Mouse (Mus musculus): Measurements from ENCODE around the gene Gm49403. TPM values are rescaled to one million over a fixed set of nuclear protein-coding genes. Genes with fewer than 3 reads are reported as not detected.
A peak's percentile ranks its signal among the peaks of the same experiment; 100 is the strongest.
"Not testable (repeated sequence)": the region's sequence is repeated elsewhere in the genome, so short reads cannot be mapped to it uniquely, and the experiment has no call there.

The Gm49403 gene
- total and polyA plus RNA-seq, 2 experiments from 2014 or later: not detected

DNA sequence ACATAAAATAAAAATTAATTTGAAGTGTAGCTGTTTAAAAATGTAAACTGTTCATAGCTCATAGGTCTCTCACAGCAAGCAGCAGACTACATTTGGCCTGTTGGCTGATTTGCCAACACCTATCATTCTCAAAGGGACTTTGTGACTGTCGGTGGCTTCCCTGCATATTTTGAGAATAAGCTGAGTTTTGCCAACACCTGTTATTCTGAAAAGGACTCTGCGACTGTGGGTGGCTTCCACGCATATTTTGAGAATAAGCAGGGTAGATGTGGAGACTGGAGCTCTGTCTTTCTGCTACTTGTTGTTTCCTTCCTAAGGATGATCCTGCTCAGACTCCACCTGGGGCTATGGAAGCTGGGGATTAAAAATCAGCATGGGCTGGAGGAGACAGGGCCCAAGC, 30.6 kb upstream of the Gm49403 start:
- H3K9me3 ChIP-seq (ENCODE audit: low read length): no peaks in the 10 kb centered on the region
- 75% methylated on average over 3 of the region's 3 CpGs for WGBS
- no peaks in the 10 kb centered on the region for H3K27me3 ChIP-seq (ENCODE audit: insufficient read depth, low read length)
- no peak overlapping the region for H3K4me2 ChIP-seq (ENCODE audit: low read depth)
- DNase-seq: no peak
- H3K4me1 ChIP-seq (ENCODE audit: insufficient read depth): no peaks in the 10 kb centered on the region
- no peak overlapping the region for H3K27ac ChIP-seq (ENCODE audit: low read depth, low read length)
- ATAC-seq: no peak
- H3K4me3 ChIP-seq (ENCODE audit: low read depth, low read length): no peak overlapping the region
- H3K9ac ChIP-seq: no peak overlapping the region
- no peak for TF ChIP-seq CTCF (IDR thresholded peaks at IDR 0.05; ENCODE audit: low read depth)
- H3K36me3 ChIP-seq (ENCODE audit: insufficient read depth): peaks cover 12% of the 10 kb centered on the region

DNA sequence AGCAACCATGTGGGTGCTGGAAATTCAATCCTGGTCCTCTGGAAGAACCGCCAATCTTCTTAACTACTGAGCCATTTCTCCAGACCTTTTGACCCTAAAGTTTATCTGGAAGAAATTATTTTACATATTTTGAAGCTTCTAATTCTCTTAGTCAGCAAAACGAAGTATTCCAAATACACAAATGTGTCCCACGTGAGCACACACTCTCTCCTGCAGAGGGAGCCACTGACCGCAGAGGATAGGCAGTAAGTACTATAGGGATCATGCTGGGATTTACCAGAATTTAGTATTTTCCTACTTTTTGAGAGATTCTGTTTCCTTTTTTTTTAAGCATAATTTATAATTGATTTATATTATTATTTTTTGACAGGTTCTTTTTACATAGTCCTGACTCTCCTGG, 26.0 kb upstream of the Gm49403 start:
- WGBS: 43% methylated on average over 4 of the region's 4 CpGs
- Histone ChIP-seq H3K36me3 (ENCODE audit: insufficient read depth) (no peaks in the 10 kb centered on the region), H3K9ac (no peak overlapping the region), H3K4me3 (ENCODE audit: low read depth, low read length) (no peak overlapping the region), H3K4me1 (ENCODE audit: insufficient read depth) (no peaks in the 10 kb centered on the region), H3K27ac (ENCODE audit: low read depth, low read length) (no peak overlapping the region), H3K27me3 (ENCODE audit: insufficient read depth, low read length) (no peaks in the 10 kb centered on the region), H3K4me2 (ENCODE audit: low read depth) (no peak overlapping the region), H3K9me3 (ENCODE audit: low read length) (no peaks in the 10 kb centered on the region)
- DNase-seq (peak; percentile 56), ATAC-seq (no peak)
- peak; percentile 68 for TF ChIP-seq CTCF (IDR thresholded peaks at IDR 0.05; ENCODE audit: low read depth)

DNA sequence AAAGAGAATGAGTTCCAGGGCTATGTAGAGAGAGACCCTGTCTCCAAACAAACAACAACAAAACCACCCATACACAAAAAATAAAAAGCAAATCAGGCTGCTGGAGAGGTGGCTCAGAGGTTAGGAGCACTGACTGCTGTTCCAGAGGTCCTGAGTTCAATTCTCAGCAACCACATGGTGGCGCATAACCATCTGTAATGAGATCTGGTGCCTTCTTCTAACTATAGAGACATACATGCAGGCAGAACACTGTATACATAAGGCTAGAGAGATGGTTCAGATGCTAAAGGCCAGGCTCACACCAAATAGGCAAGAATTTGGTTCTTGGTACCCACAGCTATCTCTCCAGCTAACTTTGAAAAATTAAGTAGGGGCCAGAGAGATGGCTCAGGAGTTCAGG, 24.7 kb upstream of the Gm49403 start:
- no peaks in the 10 kb centered on the region for H3K9me3 ChIP-seq (ENCODE audit: low read length)
- peak; percentile 56 for TF ChIP-seq CTCF (IDR thresholded peaks at IDR 0.05; ENCODE audit: low read depth)
- H3K36me3 ChIP-seq (ENCODE audit: insufficient read depth): no peaks in the 10 kb centered on the region
- H3K4me1 ChIP-seq (ENCODE audit: insufficient read depth): no peaks in the 10 kb centered on the region
- H3K27ac ChIP-seq (ENCODE audit: low read depth, low read length): no peak overlapping the region
- DNase-seq: no peak
- no peak overlapping the region for H3K4me3 ChIP-seq (ENCODE audit: low read depth, low read length)
- ATAC-seq: no peak
- H3K4me2 ChIP-seq (ENCODE audit: low read depth): no peak overlapping the region
- H3K9ac ChIP-seq: no peak overlapping the region
- 24% methylated on average over 1 of the region's 1 CpGs for WGBS
- H3K27me3 ChIP-seq (ENCODE audit: insufficient read depth, low read length): no peaks in the 10 kb centered on the region

DNA sequence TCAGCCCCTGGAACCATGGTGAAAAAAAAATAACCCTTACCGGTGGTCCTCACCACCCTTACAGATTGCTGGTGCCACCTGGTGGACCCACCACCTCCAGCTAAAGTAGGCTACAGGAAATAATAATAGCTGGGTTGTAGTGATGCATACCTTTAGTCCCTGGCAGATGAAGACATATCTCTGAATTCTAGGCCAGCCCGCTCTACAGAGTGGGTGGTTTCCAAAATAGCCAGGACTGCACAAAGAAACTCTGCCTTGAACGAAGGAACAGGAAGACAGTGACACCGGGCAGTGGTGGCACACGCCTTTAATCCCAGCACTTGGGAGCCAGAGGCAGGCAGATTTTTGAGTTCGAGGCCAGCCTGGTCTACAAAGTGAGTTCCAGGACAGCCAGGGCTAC, 19.5 kb upstream of the Gm49403 start:
- Histone ChIP-seq H3K4me1 (ENCODE audit: insufficient read depth) (no peaks in the 10 kb centered on the region), H3K4me3 (ENCODE audit: low read depth, low read length) (no peak overlapping the region), H3K36me3 (ENCODE audit: insufficient read depth) (no peaks in the 10 kb centered on the region), H3K9me3 (ENCODE audit: low read length) (no peaks in the 10 kb centered on the region), H3K27ac (ENCODE audit: low read depth, low read length) (no peak overlapping the region), H3K9ac (no peak overlapping the region), H3K27me3 (ENCODE audit: insufficient read depth, low read length) (no peaks in the 10 kb centered on the region), H3K4me2 (ENCODE audit: low read depth) (no peak overlapping the region)
- 86% methylated on average over 6 of the region's 6 CpGs for WGBS
- ATAC-seq: no peak
- TF ChIP-seq CTCF (IDR thresholded peaks at IDR 0.05; ENCODE audit: low read depth): no peak
- no peak for DNase-seq

DNA sequence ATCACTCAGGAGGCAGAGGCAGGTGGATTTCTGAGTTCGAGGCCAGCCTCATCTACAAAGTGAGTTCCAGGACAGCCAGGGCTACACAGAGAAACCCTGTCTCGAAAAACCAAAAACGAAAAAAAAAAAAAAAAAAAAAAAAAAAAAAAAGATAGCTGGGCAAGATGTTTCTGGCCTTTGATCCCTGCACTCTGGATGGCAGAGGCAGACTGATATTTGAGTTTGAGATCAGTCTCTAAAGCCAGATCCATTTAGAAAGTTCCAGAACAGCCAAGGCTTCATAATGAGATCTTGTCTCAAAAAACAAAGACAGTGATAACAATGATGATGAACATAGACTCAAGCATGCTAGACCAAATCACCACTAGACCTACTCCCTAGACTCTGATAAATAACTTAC, 13.3 kb upstream of the Gm49403 start:
- H3K4me1 ChIP-seq (ENCODE audit: insufficient read depth); H3K4me3 ChIP-seq (ENCODE audit: low read depth, low read length); H3K27ac ChIP-seq (ENCODE audit: low read depth, low read length); DNase-seq; H3K9me3 ChIP-seq (ENCODE audit: low read length); H3K27me3 ChIP-seq (ENCODE audit: insufficient read depth, low read length); H3K9ac ChIP-seq; ATAC-seq: not testable (repeated sequence)
- H3K36me3 ChIP-seq (ENCODE audit: insufficient read depth): peaks cover 21% of the 10 kb centered on the region
- 69% methylated on average over 3 of the region's 3 CpGs for WGBS
- peak overlapping the region; percentile 92; the same call in 1 of the 2 replicates for H3K4me2 ChIP-seq (ENCODE audit: low read depth)

DNA sequence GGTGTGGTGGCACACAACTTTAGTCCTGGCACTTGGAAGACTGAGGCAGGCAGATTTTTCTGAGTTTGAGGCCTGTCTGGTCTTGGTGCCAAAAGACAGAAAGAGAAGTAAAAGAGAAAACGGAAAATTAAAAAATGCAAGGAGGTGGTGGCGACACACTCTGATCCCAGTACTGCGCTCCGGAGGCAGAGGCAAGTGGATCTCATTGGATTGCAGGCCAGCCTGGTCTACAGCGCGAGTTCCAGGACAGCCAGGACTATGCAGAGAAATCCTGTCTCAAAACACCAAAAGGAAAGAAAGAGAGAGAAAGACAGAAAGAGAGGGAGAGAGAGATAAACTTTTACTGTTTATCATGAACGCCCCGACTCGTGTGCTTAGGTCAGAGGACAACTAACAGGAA, 12.9 kb upstream of the Gm49403 start:
- ATAC-seq: peak; percentile 12; the same call in 1 of the 2 replicates
- WGBS: 62% methylated on average over 9 of the region's 9 CpGs
- H3K4me2 ChIP-seq (ENCODE audit: low read depth): peak overlapping the region; percentile 92
- H3K9me3 ChIP-seq (ENCODE audit: low read length): no peaks in the 10 kb centered on the region
- peak overlapping the region; percentile 81 for H3K27ac ChIP-seq (ENCODE audit: low read depth, low read length)
- TF ChIP-seq CTCF (IDR thresholded peaks at IDR 0.05; ENCODE audit: low read depth): no peak
- DNase-seq: peak; percentile 10
- H3K4me1 ChIP-seq (ENCODE audit: insufficient read depth): no peaks in the 10 kb centered on the region
- H3K36me3 ChIP-seq (ENCODE audit: insufficient read depth): peaks cover 23% of the 10 kb centered on the region
- H3K9ac ChIP-seq: peak overlapping the region; percentile 80
- no peaks in the 10 kb centered on the region for H3K27me3 ChIP-seq (ENCODE audit: insufficient read depth, low read length)
- H3K4me3 ChIP-seq (ENCODE audit: low read depth, low read length): peak overlapping the region; percentile 74

DNA sequence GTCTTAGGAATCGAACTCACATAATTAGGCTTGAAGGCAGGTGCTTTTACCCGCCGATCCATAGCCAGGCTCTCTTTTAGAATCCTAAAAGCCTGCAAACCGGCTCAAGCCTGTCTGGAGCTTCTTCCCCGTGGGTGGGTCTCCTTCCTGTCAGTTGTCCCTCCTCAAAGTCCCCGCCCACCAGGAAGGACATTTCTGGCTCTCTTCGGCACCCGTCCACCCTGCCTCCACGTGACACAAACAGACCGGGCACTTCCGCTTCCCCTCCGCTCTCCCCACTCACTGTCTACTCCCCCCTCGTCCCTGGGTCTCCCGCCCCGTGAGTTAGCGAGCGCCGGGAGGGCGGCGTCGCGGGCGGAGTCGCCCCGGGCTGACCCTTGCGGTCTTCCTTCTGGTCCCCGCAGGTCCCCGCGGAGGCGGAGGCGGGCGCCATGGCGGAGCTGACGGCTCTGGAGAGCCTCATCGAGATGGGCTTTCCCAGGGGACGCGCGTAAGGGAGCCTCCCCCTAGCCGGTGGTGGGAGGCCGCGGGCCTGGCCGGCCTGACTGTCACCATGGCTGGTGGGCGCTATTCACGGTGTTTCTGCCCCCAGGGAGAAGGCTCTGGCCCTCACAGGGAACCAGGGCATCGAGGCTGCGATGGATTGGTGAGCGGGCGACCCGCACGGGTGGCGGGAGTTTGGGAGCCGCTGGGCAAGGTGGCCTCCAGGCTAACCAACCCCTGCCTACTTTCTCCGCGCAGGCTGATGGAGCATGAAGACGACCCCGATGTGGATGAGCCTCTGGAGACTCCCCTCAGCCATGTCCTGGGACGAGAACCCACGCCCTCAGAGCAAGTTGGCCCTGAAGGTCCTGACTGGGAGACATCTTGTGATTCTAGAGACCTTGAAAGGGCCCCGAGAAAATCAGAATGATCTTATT, 12.2 kb upstream of the Gm49403 start, which contains the start of gene Ubxn1:
Ubxn1 (plus strand) TSS at position 230 of the 920 bp plus-strand sequence.
- Histone ChIP-seq H3K36me3 (ENCODE audit: insufficient read depth) (peaks cover 30% of the 10 kb centered on the region), H3K27ac (ENCODE audit: low read depth, low read length) (peak within 1 kb of the TSS; percentile 81), H3K9ac (peak within 1 kb of the TSS; percentile 80), H3K4me1 (ENCODE audit: insufficient read depth) (no peaks in the 10 kb centered on the region), H3K4me3 (ENCODE audit: low read depth, low read length) (peak within 1 kb of the TSS; percentile 74), H3K4me2 (ENCODE audit: low read depth) (peak within 1 kb of the TSS; percentile 92), H3K27me3 (ENCODE audit: insufficient read depth, low read length) (no peaks in the 10 kb centered on the region), H3K9me3 (ENCODE audit: low read length) (no peaks in the 10 kb centered on the region)
- no peak for TF ChIP-seq CTCF (IDR thresholded peaks at IDR 0.05; ENCODE audit: low read depth)
- peak; percentile 96 for DNase-seq
- peak; percentile 99 for ATAC-seq
- WGBS: 2% methylated on average over 59 of the region's 59 CpGs

All from forebrain, postnatal 0 days (tissue).